Mouse (Mus musculus) lung, embryonic 14.5 days (tissue): ENCODE results near the gene Tbc1d9b. TPM values are rescaled to one million over a fixed set of nuclear protein-coding genes. Genes with fewer than 3 reads are reported as not detected.

Source experiments
- ATAC-seq: fragments of 200-750 bp; cut with Nextera tagmentation; 2 replicates; pipeline ENCODE4 v1.8.0; 2017; ENCODE audit warnings: mild to moderate bottlenecking, moderate TSS enrichment, moderate library complexity; ENCODE audit not compliant: insufficient read depth
- DNase-seq: peaks from one replicate; pipeline ENCODE4 v3.0.0-alpha.2; 2015
- H3K27ac ChIP-seq: fragments of 300-500 bp; sonication (generic); 2 replicates; pipeline ENCODE4 v1.5.1; 2014; ENCODE audit warnings: low read depth, mild to moderate bottlenecking, moderate library complexity
- H3K27me3 ChIP-seq: fragments of 300-500 bp; sonication (generic); 2 replicates; pipeline ENCODE4 v1.6.1; 2014; ENCODE audit warnings: low read length, control low read depth; ENCODE audit not compliant: insufficient read depth
- H3K36me3 ChIP-seq: fragments of 300-500 bp; sonication (generic); 2 replicates; pipeline ENCODE4 v1.6.1; 2014; ENCODE audit warnings: control low read depth; ENCODE audit not compliant: insufficient read depth
- H3K4me1 ChIP-seq: fragments of 300-500 bp; sonication (generic); 2 replicates; pipeline ENCODE4 v1.6.1; 2014; ENCODE audit warnings: antibody characterized with exemption, control low read depth; ENCODE audit not compliant: insufficient read depth
- H3K4me2 ChIP-seq: fragments of 300-500 bp; sonication (generic); 2 replicates; pipeline ENCODE4 v1.6.1; 2014; ENCODE audit warnings: mild to moderate bottlenecking
- H3K4me3 ChIP-seq: fragments of 300-500 bp; sonication (generic); 2 replicates; pipeline ENCODE4 v1.5.1; 2014; ENCODE audit warnings: low read depth, low read length
- H3K9ac ChIP-seq: fragments of 300-500 bp; sonication (generic); 2 replicates; pipeline ENCODE4 v1.6.1; 2014
- H3K9me3 ChIP-seq: fragments of 300-500 bp; sonication (generic); 2 replicates; pipeline ENCODE4 v1.6.1; 2016; ENCODE audit warnings: low read depth, low read length, control low read depth
- CTCF ChIP-seq: IDR thresholded peaks from 2 replicates; pipeline ENCODE4 v1.5.1; 2016; ENCODE audit warnings: antibody characterized with exemption, low read depth
- WGBS: fragments of 180-500 bp; shearing (Covaris S2); extraction: QIAGEN DNeasy Blood & Tissue Kit; methylation state at CpG from one replicate; pipeline ENCODE4 v1.1.7; 2014; 5-methylcytosine and 5-hydroxymethylcytosine counted together
- polyA plus RNA-seq: library from polyadenylated mRNA; unstranded; fragments of >200 nt; fragmentation: Nextera tagmentation; extraction: Ambion mirVana; gene quantifications from 2 replicates; pipeline ENCODE4 v1.2.1, GENCODE M21; 2014

The Tbc1d9b gene
- polyA plus RNA-seq, 1 experiment from 2014 or later: 45.3 TPM

DNA sequence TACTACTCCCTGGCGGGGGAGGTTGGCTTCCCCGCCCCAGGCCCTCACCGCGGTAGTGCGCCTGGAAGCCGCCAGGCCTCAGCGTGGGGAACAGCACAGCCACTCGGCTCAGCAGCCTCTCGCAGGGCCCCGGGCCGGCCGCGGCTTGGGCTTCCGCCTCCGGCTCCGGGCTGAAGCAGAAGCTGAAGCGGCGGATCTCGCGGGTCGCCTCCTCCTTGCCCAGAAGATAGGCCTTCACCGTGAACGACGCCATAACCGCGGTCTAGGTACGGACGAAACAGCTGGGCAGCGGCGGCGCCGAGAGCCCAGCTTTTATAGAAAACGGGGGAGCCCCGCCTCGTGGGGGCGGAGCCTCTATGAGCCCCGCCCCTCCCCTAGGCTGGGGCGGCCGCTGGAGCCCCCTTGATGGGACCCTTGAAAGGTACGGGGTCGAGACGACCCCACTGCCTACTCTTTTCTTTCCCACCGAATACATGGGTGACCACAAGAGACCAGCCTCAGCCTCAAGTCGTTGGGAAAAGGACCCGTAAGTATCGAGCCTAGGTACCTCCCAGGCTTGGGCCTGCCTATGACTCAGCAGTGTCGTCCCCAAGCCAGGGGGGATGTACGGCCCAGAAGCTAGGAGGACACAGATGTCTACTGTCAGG, 79.4 kb downstream of the Tbc1d9b start, which contains the start of the genes Sqstm1 and Mgat4b:
Sqstm1 (minus strand) TSS at position 323 of the 647 bp plus-strand sequence.
Mgat4b (plus strand) TSS at position 386 of the 647 bp plus-strand sequence.
- ATAC-seq (peak; percentile 81), DNase-seq (peak; percentile 91)
- H3K27me3 ChIP-seq: no peaks in the 10 kb centered on the region
- H3K4me2 ChIP-seq: peak within 1 kb of the TSS; percentile 79
- H3K4me1 ChIP-seq: peaks cover 17% of the 10 kb centered on the region
- peaks cover 23% of the 10 kb centered on the region for H3K36me3 ChIP-seq
- H3K27ac ChIP-seq: peak within 1 kb of the TSS; percentile 98
- peak within 1 kb of the TSS; percentile 94 for H3K9ac ChIP-seq
- H3K4me3 ChIP-seq: peak within 1 kb of the TSS; percentile 96
- WGBS: under 1% methylated on average over 48 of the region's 48 CpGs
- no peaks in the 10 kb centered on the region for H3K9me3 ChIP-seq
- no peak for TF ChIP-seq CTCF

DNA sequence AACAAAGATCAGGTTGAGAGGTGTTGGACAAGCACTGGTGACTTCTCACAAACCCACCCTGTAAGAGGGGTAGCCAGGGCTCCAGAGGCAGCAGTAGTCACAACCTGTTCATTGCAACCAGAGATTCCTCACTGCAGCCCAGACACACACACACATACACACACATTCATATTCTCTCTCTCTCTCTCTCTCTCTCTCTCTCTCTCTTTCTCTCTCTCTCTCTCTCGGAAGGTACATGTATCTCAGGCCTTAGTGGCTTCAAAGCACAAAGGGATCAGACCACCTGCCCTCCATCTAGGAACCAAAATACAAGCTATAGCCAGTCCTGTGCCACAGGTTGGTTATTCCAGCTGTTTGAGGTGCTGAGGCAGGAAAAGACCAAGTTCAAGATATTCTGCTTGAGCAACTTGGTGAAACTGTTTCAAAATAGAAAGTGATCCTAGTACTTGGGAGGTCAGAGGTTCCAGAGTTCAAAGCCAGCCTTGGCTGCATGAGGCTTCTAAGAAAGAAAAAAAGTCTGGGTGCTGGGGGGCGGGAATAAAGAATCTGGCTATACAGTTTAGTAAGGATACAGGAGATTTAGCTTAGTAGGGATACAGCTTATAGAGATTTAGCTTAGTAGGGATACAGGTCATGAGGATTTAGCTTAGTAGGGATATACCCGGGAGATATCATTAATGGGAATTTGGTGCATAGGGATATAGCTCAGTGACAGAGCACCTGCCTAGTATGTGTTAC, 80.3 kb downstream of the Tbc1d9b start:
- H3K27ac ChIP-seq: no peak overlapping the region
- H3K9ac ChIP-seq: peak overlapping the region; percentile 94
- no peak for TF ChIP-seq CTCF
- DNase-seq (no peak), ATAC-seq (no peak)
- no peaks in the 10 kb centered on the region for H3K27me3 ChIP-seq
- H3K4me1 ChIP-seq: peaks cover 24% of the 10 kb centered on the region
- H3K4me2 ChIP-seq: peak overlapping the region; percentile 79
- peak overlapping the region; percentile 96 for H3K4me3 ChIP-seq
- peaks cover 14% of the 10 kb centered on the region for H3K36me3 ChIP-seq
- 91% methylated on average over 3 of the region's 3 CpGs for WGBS
- H3K9me3 ChIP-seq: no peaks in the 10 kb centered on the region

DNA sequence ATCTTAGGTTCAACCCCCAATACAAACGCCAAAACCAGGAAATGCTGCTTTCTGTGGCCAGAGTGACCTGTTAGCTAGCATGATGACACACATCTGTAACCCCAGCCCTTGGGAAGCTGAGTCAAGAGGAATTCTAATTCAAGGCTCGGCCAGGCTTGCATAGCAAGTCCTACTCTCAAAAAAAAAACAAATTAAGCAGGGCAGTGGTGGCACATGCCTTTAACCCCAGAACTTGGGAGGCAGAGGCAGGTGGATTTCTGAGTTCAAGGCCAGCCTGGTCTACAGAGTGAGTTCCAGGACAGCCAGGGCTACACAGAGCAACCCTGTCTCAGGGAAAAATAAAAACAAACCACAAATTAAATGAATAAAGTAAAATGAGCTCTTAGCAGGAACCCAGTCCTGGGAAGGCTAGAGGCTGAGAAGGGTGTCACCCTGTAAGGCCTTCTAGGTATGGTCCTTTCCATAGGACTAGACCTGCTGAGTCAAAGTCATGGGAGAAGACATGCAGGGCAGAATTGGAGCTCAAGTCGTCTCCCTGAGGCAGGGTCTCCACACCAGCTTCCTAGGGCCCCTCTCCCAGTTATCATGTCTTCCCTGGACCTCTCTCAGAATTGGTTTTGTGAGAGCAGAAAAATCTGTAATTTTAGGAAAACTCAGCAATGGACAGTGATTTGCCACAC, 81.0 kb downstream of the Tbc1d9b start:
- Histone ChIP-seq H3K27me3 (no peaks in the 10 kb centered on the region), H3K27ac (no peak overlapping the region; the same call in 1 of the 2 replicates), H3K9me3 (no peaks in the 10 kb centered on the region), H3K9ac (no peak overlapping the region), H3K4me3 (no peak overlapping the region), H3K36me3 (peaks cover 7% of the 10 kb centered on the region), H3K4me1 (peaks cover 24% of the 10 kb centered on the region), H3K4me2 (no peak overlapping the region)
- TF ChIP-seq CTCF: no peak
- ATAC-seq: no peak
- no peak for DNase-seq
- WGBS: 61% methylated on average over 3 of the region's 3 CpGs

DNA sequence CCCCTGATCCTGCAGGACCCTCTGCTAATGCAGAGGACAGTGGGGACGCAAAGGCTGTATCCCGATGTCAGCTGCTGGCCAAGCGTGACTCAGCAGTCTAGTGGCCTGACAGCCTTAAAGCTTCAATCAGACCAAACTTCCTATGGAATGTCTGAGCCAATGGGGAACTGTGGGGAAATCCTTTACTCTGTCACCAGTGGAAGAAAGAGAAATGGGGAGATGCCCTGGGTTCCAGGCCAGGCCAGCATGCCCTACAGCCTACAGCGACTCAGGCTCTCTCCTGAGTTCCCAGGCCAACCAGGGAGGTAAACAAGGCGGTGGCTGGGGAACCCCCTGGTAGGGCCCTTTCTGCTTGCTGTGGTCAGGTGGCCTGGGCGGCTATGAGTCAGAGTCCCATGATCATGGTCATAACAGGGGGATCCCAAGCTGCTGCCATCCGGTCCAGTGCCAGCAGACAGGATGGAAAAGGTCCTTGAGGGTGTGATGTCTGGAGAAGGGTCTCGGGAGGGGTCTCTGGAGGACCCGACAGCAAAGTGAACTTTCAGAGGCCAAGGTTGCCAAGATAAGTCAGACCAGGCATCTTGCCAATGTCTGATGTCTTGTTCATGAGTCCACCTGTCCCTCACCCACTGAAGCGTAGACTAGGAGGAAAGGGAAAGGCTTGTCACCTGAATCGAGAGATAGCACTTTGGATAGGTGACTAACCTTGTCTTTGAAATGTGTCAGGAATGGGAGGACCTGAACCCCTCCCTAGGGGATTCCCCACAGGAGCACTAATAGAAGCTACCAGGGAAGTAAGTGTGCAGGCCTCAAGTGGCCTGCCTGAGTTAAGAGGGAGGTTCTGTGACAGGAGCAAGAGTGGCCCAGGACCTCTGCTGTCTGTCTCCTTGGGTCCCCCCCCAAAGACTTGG, 81.9 kb downstream of the Tbc1d9b start:
- Histone ChIP-seq H3K27ac (no peak overlapping the region; the same call in 1 of the 2 replicates), H3K36me3 (no peaks in the 10 kb centered on the region), H3K4me3 (no peak overlapping the region), H3K9me3 (no peaks in the 10 kb centered on the region), H3K27me3 (no peaks in the 10 kb centered on the region), H3K4me1 (peaks cover 24% of the 10 kb centered on the region), H3K4me2 (no peak overlapping the region), H3K9ac (no peak overlapping the region)
- WGBS: 45% methylated on average over 11 of the region's 11 CpGs
- DNase-seq (peak; percentile 55), ATAC-seq (no peak)
- no peak for TF ChIP-seq CTCF

DNA sequence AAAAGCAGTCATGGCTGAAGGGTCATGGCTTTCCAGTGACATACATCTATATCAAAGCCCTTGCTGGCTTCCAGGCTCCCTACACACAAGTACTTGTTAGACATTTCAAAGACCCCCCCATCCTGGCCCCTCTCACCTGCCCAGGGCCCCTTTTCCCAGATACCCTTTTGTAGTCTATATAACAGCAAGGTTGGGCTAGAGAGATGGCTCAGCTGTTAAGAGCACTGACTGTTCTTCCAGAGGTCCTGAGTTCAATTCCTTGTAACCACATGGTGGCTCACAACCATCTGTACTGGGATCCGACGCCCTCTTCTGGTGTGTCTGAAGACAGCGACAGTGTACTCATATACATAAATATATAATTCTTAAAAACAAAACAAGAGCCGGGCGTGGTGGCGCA, 83.4 kb downstream of the Tbc1d9b start:
- WGBS: 92% methylated on average over 6 of the region's 6 CpGs
- Histone ChIP-seq H3K4me3 (no peak overlapping the region), H3K4me1 (peaks cover 17% of the 10 kb centered on the region), H3K9ac (no peak overlapping the region), H3K36me3 (no peaks in the 10 kb centered on the region), H3K9me3 (no peaks in the 10 kb centered on the region), H3K27ac (no peak overlapping the region), H3K27me3 (no peaks in the 10 kb centered on the region), H3K4me2 (no peak overlapping the region)
- DNase-seq (no peak), ATAC-seq (no peak)
- no peak for TF ChIP-seq CTCF

DNA sequence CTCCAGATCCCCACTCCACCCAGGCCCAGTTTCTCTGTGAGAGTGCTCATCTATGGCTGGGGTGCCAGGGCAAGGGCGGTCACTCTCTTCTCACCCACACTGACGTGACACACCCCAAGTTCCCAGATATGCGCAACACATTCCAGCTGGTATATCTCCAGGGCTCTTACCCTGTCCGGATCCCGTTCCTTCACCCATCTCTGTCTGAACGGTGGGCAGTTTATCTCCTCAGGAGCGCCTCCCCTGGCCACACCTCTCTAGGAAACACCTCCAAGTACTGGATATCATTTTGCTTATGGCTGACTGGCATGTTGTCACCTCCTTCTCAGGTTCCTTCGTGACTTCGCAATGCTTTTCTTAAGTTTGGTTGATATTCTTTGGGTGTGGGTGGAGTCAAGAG, 84.4 kb downstream of the Tbc1d9b start:
- Histone ChIP-seq H3K36me3 (no peaks in the 10 kb centered on the region), H3K4me3 (no peak overlapping the region), H3K27me3 (no peaks in the 10 kb centered on the region), H3K27ac (0 out of 2 replicates have a peak overlapping the region, but pooled peaks have one; percentile 30), H3K9ac (no peak overlapping the region), H3K4me2 (peak overlapping the region; percentile 23), H3K4me1 (peaks cover 17% of the 10 kb centered on the region), H3K9me3 (no peaks in the 10 kb centered on the region)
- no peak for ATAC-seq
- 20% methylated on average over 9 of the region's 9 CpGs for WGBS
- no peak for TF ChIP-seq CTCF
- DNase-seq: no peak
